Mouse (Mus musculus): ENCODE measurements around the gene Emcn.

Gene Emcn

GRCm38 (mm10) chr3:137340938-137341337 is at the start of gene Emcn:
Emcn (plus strand) TSS chr3:137341067.
- DNase-seq (ENCODE audit: low spot score) = no peak

GRCm38 (mm10) chr3:137293174-137293591 is 47.7 kb upstream of the Emcn start:
- DNase-seq (ENCODE audit: low spot score) = no peak

GRCm38 (mm10) chr3:137298230-137298629 is 42.6 kb upstream of the Emcn start:
- no peak for DNase-seq (ENCODE audit: low spot score)

- no peak for DNase-seq (ENCODE audit: low spot score)
Measured at GRCm38 (mm10) chr3:137300210-137300609, 40.7 kb upstream of the Emcn start.

- no peak for DNase-seq (ENCODE audit: low spot score)
Measured at GRCm38 (mm10) chr3:137301195-137301594, 39.7 kb upstream of the Emcn start.

GRCm38 (mm10) chr3:137302804-137303203 is 38.1 kb upstream of the Emcn start:
- no peak for DNase-seq (ENCODE audit: low spot score)

GRCm38 (mm10) chr3:137309959-137310358 is 30.9 kb upstream of the Emcn start:
- no peak for DNase-seq (ENCODE audit: low spot score)

GRCm38 (mm10) chr3:137312540-137312939 is 28.3 kb upstream of the Emcn start:
- no peak for DNase-seq (ENCODE audit: low spot score)

GRCm38 (mm10) chr3:137313775-137314362 is 27.0 kb upstream of the Emcn start:
- DNase-seq (ENCODE audit: low spot score) = no peak

- no peak for DNase-seq (ENCODE audit: low spot score)
Measured at GRCm38 (mm10) chr3:137318371-137318770, 22.5 kb upstream of the Emcn start.

- DNase-seq (ENCODE audit: low spot score) = no peak
Measured at GRCm38 (mm10) chr3:137319950-137320349, 20.9 kb upstream of the Emcn start.

- no peak for DNase-seq (ENCODE audit: low spot score)
Measured at GRCm38 (mm10) chr3:137322304-137322703, 18.6 kb upstream of the Emcn start.

- DNase-seq (ENCODE audit: low spot score) = no peak
Measured at GRCm38 (mm10) chr3:137329898-137330297, 11.0 kb upstream of the Emcn start.

GRCm38 (mm10) chr3:137330950-137331349 is 9.9 kb upstream of the Emcn start:
- no peak for DNase-seq (ENCODE audit: low spot score)

GRCm38 (mm10) chr3:137332531-137332930 is 8.3 kb upstream of the Emcn start:
- no peak for DNase-seq (ENCODE audit: low spot score)

GRCm38 (mm10) chr3:137335957-137336356 is 4.9 kb upstream of the Emcn start:
- DNase-seq (ENCODE audit: low spot score) = no peak

- DNase-seq (ENCODE audit: low spot score) = no peak
Measured at GRCm38 (mm10) chr3:137343446-137343845, 2.6 kb downstream of the Emcn start.

GRCm38 (mm10) chr3:137351882-137352281 is 11.0 kb downstream of the Emcn start:
- no peak for DNase-seq (ENCODE audit: low spot score)

- DNase-seq (ENCODE audit: low spot score) = no peak
Measured at GRCm38 (mm10) chr3:137356697-137357096, 15.8 kb downstream of the Emcn start.

GRCm38 (mm10) chr3:137367123-137367825 is 26.4 kb downstream of the Emcn start:
- DNase-seq (ENCODE audit: low spot score) = no peak

- DNase-seq (ENCODE audit: low spot score) = no peak
Measured at GRCm38 (mm10) chr3:137367826-137368325, 27.0 kb downstream of the Emcn start.

- no peak for DNase-seq (ENCODE audit: low spot score)
Measured at GRCm38 (mm10) chr3:137372854-137373253, 32.0 kb downstream of the Emcn start.

GRCm38 (mm10) chr3:137382311-137382710 is 41.4 kb downstream of the Emcn start:
- DNase-seq (ENCODE audit: low spot score) = no peak

- DNase-seq (ENCODE audit: low spot score) = no peak
Measured at GRCm38 (mm10) chr3:137395588-137395987, 54.7 kb downstream of the Emcn start.

All from MN1 (cell line).